Mouse (Mus musculus) urinary bladder, adult 2 months (tissue): ENCODE results near the gene Stat5b. TPM values are rescaled to one million over a fixed set of nuclear protein-coding genes. Genes with fewer than 3 reads are reported as not detected.

Source experiments
- DNase-seq: peaks from one replicate; pipeline ENCODE4 v3.0.0; 2022; ENCODE audit warnings: low spot score
- polyA plus RNA-seq: library from polyadenylated mRNA; depleted of rRNA; stranded (reverse); fragments of >200 nt; gene quantifications from 2 replicates; pipeline ENCODE4 v1.2.3, GENCODE M21; 2012; rRNA removed

Gene Stat5b
- polyA plus RNA-seq, result 18.1 and 21.5 TPM in 2 replicates

DNA sequence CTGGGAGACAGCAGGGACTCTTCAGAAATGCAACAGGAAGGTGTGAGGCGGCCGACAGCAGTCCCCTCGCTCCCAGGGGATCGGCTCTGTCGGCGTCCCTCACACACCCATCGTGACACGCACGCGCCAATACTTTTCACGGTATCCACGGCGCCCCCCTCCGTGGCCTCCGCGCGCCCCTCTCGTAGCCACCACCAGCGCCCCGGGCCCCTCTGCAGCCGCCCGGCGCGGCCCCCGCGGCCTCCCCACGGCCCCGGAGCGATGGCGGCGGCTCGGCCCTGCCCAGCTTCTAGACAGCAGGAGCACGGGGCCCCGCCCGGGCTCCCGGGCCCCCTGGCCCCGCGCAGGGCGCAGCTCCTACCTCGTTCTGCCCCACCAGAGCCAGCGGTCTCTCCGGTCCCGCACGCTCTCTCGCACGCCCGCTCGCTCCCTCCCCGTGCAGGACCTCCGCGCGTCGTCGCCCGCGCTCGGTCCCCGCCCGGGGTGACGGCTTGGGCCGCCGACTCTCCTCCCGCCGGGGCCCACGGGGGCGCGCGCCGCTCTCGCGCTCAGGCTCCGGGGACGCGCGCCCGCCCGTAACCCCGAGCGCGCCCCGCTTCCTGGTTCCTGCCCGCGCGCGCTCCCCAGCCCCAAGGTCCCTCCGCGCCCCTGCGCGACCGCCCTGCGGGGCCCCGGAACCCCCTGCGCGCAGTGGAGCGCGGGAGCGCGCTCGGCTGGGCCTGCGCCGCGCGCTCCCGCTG lies at the start of gene Stat5b:
Gene Stat5b (minus strand): TSS at position 687 of the 740 bp plus-strand sequence.
- peak; percentile 76 for DNase-seq

DNA sequence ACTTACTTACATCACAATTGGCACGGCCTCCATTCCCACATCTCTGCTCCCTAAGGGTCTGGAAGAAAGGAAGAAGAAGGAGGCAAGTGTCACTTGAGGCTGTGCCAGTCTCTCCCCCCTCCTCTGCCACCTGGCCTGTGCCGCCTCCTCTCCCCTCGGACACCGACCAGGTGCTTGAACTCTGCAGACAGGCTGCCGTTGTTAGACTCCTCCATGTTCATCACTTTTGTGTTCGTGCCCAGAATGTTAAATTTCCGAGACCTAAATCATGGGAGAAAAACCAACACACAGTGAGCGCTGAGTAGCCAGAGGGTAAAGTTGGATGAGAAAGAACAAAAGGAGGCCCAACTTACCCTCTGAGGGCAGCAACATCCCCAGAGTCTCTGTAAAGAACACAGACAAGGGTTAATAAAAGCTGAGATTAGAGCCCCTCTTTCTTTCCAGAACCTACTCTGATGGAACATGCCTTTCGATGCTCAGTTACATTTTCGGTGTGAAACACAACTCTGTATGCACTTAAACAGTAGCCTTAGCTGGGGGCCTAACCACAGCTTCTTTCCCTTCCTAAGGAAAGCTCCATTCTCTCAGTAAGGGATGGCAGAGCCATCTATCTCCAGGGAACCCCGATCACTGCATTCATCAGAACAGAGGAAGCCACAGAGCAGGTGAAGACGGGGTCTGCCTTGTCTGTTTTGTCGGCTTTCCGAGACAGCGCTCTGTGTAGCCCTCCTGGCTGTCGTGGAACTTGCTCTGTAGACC lies 48.1 kb upstream of the Stat5b start:
- DNase-seq, result no peak

DNA sequence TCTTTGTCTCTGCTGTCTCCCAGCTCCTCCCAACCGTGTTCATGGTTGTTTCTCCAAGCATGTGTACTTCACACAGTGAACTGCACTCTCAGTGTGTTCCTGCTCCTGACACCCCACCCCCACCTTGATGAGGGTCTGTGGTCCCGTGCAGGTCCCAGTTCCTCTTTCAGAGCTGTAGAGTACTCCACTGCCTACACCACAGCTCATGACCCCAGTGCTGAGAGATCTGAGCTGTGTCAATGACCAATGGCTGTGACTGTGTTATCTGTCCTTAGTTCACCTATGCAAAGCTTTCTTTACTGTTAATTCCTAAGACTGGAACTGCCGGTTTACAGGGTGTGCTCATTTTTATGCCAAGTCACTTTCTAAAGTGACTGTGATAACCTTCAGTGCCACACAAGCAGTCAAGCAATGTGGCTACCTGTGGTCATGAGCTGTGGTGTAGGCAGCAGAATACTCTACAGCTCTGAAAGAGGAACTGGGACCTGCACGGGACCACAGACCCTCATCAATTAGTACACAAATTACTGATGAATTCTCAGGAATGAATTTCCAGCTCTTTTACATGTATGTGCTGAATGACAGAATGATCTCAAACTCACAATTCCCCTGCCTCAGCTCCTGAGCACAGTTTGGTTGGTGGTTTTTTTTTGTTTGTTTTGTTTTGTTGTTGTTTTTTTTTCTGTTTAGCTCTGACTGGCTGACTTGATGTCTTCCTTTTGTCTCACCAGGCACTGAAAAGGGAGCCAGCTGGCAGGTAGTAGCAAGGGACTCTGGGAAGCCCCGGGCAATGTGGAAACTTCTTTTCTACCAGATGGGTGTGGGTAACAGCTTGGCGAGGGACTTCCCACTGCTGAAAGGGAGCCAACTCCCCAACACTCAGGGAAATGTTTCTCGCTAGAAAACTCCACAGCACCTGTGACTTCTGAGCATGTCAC lies 47.0 kb upstream of the Stat5b start:
- DNase-seq, result no peak

DNA sequence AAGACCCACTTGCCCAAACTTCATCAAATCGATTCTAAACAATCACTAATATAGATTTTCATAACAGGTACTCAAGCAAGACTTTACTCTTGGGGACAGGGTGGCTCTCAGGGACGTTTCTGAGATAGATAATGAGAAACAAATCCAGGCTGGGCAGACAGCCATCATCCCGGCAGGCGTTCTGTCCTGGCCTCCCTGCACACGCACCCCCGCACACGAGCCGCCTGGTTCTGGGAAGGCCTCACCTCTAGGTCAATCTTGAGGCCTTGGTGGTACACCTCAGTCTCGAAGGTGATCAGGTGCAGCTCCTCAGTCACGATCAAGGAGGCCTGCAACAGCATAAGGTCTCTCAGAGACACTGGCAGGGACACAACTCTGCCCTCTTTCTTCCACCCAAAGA lies 45.6 kb upstream of the Stat5b start:
- no peak for DNase-seq

DNA sequence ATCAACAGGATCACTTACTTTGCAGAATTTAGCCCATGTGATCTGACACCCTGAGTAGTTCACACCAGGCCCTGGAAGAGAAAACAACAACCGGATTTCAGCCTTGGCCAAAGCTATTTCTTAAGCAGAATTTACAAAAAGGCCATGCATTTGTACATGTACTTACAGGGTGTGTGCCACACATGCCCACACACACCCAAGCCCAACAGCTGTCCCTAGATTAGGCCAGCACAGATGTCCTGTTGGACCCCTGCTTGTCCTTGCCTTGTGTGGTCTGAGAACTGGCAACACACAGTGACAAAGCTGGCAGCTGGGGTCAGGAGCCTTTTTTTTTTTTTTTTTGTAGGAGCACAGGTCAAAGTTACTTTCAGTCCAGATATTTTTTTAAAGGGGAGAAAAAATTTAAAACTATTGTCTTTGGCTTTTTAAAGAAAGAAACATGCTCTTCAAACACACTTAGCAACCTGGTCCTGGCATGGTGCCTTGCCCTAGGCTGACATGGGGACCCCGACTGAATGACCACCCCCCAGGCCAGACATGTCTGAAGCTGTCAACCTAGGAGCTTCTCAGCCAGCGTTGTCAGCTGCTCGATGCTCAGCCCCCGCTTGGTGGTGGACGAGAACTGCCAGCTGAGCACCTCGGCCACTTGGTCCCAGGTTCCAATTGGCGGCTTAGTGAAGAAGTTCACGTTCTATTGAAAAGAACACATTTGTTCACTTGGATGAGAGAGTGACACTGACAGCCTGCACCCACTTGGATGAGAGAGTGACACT lies 43.8 kb upstream of the Stat5b start:
- no peak for DNase-seq

DNA sequence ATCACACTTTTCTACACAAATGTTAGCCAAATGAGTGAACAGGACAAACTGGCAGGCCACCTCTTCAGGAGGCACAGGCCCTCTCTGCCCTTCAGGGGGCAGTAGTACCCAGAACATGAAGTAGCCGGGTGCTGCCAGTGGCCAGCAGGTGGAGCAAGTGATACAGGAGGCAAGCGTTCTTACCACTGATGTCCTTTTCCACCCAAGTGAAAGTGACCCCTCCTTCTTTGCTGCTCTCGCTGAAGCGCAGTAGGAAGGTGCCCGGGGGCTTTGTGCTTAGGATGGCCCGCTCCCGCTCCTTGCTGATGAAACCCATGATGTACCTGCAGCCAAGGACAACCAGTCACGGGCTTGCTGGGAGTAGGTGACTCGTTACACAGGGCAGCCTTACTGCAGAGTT lies 43.0 kb upstream of the Stat5b start:
- peak; percentile 65 for DNase-seq

DNA sequence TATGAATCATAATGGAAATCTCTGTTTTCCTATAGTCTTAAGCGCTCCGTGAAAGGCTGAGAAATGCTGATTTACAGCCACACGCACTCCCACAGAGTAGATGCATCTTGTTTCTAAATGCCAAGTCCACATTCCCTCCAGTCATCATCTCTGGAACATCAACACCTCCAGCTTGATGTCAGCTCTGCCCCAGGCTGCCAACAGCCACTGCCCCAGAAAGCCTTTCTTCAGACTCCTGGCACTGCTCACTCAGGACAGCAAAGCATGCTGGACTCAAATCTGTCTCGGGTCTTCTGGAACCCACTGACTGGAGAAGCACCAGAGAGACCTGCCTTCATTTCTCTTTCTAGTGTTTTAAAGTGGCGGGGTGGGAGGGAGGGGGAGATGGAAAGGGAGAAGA lies 41.9 kb upstream of the Stat5b start:
- DNase-seq, result no peak

DNA sequence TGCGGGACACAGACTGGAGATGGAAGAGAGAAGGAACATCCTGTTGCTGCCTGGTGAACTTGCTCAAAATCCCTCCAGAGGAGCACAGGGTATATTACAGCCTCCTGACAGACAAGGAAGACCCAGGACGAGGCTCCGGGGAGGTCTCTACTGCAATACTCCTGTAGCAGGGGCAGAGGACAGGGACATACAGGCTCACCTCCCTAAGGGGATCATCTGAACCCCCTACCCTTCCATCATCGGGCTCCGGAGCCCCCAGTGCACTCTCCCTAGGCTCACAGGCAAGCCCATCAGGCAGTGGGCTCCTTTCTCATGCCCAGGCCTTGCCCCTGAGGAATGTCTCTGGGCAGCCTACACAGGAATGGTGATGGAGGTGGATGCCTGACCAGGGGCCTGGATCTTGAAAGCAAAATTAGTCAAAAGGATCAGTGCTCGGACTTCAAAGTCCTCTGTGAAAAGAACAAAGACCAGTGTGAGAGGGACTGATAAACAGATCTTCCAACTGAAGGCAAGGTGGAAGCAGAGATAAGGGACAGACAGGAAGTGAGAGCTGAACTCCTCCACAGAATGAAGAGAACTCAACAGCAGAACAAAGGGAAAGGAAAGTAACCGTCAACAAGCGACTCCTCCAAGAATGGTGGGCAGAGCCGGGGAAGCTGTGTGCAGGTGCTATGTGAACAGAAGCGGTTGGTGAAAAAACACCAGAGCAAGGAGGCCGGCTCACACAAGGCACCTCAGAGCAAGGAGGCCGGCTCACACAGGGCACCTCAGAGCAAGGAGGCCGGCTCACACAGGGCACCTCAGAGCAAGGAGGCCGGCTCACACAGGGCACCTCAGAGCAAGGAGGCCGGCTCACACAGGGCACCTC lies 41.0 kb upstream of the Stat5b start:
- DNase-seq, result no peak

DNA sequence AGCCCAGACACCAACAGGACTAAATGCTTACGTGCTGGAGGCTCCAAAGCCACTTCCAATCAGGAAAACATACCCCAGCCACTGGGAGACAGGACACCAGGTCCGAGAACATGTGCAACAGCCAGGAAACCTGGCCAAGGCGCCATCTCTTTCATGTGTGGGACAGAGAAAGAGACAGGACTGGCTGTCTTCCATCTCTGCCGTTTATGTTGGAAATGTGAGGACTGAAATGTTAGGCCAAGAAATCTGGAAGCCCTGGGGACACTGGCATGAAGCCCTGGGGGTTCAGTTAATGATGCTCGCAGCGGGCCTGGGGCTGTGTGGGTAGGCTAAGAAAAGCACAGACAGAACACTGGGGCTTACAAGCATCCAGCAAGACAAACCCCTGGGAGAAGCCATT lies 40.0 kb upstream of the Stat5b start:
- DNase-seq, result no peak

DNA sequence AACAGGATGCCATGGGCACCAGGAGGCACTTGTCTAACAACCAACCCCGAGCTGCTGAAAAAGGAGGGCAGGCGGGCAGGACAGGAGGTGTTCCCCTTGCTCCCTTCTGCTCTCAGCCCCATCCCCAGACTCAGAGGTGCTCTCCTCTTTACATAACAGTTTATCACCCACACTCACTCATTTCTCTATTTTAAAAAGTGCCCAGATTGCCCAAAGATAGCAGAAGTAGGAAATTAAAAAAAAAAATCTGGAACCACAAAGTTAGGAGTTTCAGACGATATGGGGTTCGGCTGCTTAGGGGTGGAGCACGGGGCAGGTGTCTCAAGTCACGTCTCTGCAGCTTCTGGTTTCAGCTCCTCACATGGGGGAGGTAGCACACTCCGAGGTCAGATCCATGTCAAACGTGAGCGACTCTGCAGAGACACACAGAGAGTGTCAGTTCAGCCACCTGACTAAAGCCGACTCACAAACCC lies 37.9 kb upstream of the Stat5b start:
- DNase-seq, result no peak

DNA sequence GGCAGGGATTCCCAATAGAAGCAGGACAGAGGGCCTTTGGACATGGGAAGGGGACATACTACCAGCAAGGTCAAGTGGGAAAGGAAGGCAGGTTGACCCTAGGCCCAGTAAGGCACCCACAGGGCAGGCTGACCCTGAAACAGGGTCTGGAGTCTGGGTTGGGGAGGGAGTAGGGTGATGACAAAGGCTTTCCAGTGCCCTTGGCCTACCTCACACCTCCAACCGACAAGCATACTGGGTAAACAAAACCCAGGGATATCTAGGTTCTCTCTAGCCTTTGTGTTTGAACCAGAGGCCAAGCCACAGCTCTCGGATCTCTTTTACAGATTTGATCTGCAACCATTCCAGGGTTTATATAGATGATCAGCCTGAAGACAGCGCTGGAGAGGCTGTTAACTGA lies 37.2 kb upstream of the Stat5b start:
- DNase-seq, result no peak

DNA sequence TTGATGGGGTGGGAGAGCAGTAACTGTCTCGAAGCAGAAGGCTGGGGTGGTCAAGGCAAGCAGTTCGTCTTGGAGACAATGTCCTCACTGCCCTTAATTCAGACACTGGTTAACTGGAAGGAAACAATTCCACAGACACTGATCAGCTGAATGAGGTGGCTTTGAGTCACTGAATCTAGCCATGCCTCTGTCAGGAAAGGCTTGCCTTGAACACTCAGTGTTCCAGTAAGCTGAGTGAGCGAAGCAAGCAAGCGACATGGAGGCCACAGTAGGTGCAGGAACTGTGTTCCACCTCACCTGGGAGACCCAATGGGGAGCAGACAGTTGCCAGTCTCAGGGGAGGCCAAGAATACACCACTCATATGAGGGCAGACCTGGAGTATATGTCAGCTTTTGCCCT lies 36.7 kb upstream of the Stat5b start:
- DNase-seq, result no peak

DNA sequence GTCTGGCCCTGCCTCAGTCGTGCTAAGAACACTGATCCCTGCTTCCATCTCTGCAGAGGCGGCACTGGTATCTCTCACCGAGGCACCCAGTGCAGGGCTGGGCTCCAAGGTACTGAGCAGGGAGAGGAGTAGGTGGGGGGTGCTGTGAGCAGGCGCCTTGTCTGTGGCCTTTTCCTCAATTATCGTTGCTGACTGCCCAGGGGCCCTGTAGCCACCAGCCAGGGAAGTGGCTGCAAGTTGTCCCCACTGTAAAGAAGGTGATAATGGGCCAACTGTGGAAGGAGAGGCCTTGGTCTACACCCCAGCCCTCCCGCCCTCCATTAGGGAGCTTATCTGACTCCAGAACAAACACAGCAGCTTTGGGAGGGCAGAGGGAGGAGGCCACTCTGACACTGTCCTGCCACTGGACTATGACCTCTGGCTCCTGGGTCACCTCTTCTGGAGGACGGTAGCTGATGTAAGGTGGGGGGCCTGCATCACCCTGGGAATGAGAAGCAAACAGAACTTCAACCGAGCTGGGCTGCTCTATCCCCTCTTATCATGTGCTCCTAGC lies 35.7 kb upstream of the Stat5b start:
- no peak for DNase-seq

DNA sequence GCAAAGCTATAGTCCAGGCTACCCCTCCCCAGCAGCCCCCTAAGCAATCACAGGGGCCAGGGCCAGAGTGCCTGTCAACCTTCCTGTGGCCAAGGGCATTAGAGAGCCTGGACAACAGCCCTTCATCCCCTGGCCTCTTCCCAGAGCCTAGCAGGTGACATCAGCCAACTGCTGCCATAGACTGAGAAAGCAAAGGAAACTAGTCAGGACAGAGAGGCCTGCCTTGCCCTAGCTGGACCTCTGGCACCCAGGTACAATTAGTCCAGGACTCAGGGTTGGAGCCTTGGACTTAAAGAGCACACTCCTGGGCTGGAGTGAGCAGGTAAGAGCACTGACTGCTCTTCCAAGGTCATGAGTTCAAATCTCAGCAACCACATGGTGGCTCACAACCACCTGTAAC lies 34.9 kb upstream of the Stat5b start:
- DNase-seq, result no peak

DNA sequence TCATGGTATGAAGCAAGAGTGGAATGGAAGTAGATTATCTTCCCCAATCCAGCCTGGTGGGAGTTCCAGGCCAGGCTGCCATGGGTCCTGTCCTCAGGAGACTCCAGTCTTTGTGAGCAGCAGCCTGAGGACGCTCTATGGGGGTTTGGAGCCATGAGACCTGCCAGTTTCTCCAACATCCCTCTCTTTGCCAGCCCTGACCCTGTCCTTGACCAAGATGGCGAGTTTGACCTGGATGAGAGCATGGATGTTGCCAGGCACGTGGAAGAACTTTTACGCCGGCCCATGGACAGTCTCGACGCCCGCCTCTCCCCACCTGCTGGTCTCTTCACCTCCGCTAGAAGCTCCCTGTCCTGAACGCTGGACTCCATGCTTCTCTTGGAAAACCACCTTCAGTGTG lies 33.1 kb upstream of the Stat5b start:
- no peak for DNase-seq

DNA sequence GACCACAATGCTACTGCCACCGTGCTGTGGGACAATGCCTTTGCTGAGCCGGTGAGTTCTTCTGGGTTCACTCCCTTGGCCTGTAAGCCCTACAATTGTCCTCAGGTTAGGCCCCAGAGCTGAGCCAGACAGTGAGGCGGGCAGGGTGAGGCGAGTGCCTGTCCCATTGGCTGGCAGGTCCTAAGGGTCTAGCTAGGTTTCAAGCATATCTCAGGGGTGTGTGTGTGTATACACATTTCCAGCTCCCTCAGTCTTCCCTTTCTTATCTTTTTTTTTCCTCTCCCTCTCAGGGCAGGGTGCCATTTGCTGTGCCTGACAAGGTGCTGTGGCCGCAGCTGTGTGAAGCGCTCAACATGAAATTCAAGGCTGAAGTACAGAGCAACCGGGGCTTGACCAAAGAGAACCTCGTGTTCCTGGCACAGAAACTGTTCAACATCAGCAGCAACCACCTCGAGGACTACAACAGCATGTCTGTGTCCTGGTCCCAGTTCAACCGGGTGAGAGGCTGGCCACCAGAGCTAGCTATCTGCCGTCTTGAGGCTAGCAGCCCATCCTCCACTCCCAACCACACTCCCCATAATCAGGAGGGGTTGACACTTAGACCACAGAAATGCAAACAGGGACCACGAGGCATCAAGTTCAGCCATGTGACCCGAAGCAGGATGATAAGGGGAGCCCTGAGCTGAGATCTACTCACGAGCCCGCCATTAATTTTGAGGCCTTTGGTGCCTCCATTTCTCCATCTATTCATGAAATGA lies 29.0 kb upstream of the Stat5b start:
- no peak for DNase-seq

DNA sequence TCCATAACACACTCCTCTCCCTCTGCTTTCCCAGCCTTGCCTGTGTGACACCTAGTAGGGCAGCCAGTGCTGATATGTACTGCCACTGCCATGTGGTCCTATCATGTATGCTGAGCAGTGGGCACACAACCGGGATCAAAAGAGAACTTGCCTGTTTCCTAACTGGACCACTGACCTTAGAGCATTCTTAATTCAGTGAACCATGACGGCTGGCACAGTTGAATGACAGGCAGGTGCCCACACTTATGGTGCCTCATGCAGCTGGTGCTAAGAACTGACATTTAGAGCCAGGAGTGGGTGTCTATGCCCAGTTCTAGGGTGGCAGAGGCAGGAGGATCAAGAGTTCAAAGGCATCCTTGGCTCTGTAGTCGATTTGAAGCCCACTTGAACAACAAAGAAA lies 25.2 kb upstream of the Stat5b start:
- DNase-seq, result no peak

DNA sequence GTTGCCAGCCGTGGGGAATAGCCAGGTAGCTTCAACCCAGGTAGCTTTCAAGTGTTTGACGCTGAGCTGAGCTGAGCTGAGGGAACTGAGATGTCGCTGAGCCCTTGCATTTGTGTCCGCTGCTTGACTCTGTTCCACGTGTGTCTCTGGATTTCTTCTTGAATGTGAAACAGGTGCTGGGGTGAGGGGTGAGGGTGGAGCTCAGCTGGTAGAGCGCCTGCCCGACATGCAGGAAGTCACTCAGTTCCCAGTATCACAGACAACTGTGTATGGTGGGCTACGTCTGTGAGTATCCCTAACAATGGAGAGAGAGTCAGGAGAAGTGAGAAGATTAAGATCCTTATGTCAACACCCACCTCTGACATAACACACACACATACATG lies 20.4 kb upstream of the Stat5b start:
- DNase-seq, result peak; percentile 8

DNA sequence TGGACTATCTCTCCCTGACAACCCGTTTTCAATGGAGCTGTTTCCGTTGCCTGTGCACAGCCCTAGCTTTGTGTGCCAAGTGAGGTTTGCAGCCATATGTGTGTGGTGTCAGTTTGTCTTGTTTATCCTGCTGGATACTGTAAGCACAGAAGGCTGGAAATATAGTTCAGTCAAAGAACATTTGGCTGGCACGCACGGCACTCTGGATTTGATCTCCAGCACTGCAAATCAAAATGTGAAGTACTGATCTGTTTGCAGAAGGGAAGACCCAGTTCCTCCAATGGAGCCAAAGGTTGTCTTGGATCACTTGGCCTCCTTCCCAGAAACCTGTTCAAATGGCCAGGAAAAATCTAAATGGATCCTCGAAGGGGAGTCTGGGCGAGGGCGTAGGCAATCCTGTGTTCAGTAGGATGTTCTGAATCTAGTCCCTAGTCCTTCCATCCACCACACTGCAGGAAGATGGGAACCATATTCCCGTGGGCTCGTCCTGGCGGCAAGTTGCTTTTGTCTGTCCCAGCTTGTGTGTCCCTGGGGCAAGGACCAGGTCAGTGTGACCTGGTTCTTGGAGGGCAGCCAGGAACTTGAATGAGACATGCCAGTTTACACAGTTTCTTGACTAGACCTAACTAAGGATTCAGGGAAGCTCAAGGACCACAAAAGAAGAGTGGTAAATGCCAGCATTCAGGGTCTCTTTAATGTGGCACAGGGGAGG lies 19.9 kb upstream of the Stat5b start:
- peak; percentile 14 for DNase-seq
